Mouse (Mus musculus): ENCODE results near the gene Setd4. TPM values are rescaled to one million over a fixed set of nuclear protein-coding genes. Genes with fewer than 3 reads are reported as not detected.

The Setd4 gene
- polyA plus RNA-seq, 1 experiment from 2014 or later: 12.5 TPM

DNA sequence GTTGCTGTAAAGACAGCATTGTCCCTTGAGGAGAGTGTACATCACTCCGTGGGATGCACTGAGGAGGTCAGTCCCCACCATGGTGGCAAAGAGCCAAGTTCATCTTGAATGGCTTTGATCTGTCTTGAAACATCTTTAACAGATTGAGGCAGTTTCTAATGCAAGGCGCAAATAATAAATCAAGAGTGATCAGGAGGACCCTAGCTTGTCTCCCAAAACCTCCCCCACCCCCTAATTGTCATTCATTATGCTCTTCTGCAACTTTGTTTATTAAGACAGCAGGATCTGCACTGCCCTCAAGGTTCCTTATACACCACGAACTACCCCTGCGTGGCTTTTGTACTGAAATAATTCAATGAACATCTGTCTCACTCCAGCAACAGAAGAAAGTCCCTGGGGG, 1.7 kb upstream of the Setd4 start, which contains the start of gene Cbr1:
Cbr1 (plus strand) TSS at position 301 of the 400 bp plus-strand sequence.
- DNase-seq (ENCODE audit: low spot score) (no peak), ATAC-seq (replicated peaks; ENCODE audit: low FRiP score, low read depth) (no peak)
- WGBS: 78% methylated on average over 4 of the region's 4 CpGs
- Histone ChIP-seq H3K4me3 (replicated peaks; ENCODE audit: low read depth, low read length) (0 out of 2 replicates have a peak within 1 kb of the TSS, but pooled peaks have one; percentile 53), H3K27me3 (ENCODE audit: insufficient read depth, low read length) (no peaks in the 10 kb centered on the region), H3K9me3 (replicated peaks; ENCODE audit: low read length) (no peaks in the 10 kb centered on the region), H3K27ac (no peak within 1 kb of the TSS), H3K4me1 (replicated peaks; ENCODE audit: insufficient read depth, low read length) (peaks cover 7% of the 10 kb centered on the region; the same call in 1 of the 2 replicates), H3K4me2 (ENCODE audit: low read length) (peak within 1 kb of the TSS; percentile 85), H3K9ac (ENCODE audit: low read depth, low read length) (no peak within 1 kb of the TSS), H3K36me3 (ENCODE audit: insufficient read depth, low read length) (no peaks in the 10 kb centered on the region)
- no peak for TF ChIP-seq CTCF (IDR thresholded peaks at IDR 0.05; ENCODE audit: low read depth)

DNA sequence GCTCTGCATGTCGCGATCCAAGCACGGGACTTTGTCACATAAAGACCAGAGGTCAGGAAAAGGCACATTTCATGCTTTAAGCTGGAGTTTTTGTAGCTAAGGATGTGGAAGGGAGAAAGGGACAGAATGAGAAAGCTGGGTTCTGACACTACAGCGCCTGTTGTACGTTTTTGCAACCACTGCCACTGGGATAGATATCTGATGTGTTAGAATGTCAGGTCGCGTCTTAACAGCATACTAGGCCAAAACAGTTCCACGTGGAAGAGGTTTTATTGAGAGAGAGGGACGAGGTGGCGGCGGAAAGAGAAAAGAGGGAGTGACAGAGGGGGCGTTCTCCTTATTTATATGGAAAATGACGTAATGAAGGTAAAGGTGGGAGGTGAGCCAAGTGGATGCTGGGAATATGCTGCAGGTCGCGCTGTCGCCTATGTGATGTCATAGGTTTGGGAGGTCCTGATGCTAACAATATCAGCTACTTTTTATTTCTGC, 662 bp upstream of the Setd4 start:
- Histone ChIP-seq H3K4me1 (replicated peaks; ENCODE audit: insufficient read depth, low read length) (peaks cover 7% of the 10 kb centered on the region; the same call in 1 of the 2 replicates), H3K4me3 (replicated peaks; ENCODE audit: low read depth, low read length) (peak overlapping the region; percentile 53), H3K36me3 (ENCODE audit: insufficient read depth, low read length) (no peaks in the 10 kb centered on the region), H3K27ac (peak overlapping the region; percentile 95), H3K9me3 (replicated peaks; ENCODE audit: low read length) (no peaks in the 10 kb centered on the region), H3K4me2 (ENCODE audit: low read length) (peak overlapping the region; percentile 85), H3K27me3 (ENCODE audit: insufficient read depth, low read length) (no peaks in the 10 kb centered on the region), H3K9ac (ENCODE audit: low read depth, low read length) (no peak overlapping the region; the same call in 1 of the 2 replicates)
- DNase-seq (ENCODE audit: low spot score) (peak; percentile 38), ATAC-seq (replicated peaks; ENCODE audit: low FRiP score, low read depth) (no peak)
- TF ChIP-seq CTCF (IDR thresholded peaks at IDR 0.05; ENCODE audit: low read depth): no peak
- WGBS: 2% methylated on average over 16 of the region's 16 CpGs

DNA sequence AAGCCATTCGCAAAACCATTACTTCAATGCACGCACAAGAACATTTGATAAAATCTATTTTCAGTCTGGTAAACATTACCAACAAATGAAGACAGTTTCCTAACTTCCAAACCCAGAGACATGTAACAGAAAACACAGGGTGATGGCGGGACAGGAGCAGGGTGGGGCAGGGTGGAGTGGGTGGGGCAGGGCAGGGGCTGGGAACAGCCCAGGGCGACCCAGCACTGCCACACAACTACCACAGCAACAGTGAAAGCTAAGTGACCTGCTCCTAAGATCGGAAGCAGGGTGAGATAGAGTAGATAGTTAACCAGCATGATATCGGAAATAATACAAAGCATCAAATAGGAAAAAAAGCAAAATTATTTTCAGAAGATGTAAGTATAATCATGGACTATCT, 4.4 kb downstream of the Setd4 start:
- Histone ChIP-seq H3K9me3 (replicated peaks; ENCODE audit: low read length) (no peaks in the 10 kb centered on the region), H3K4me3 (replicated peaks; ENCODE audit: low read depth, low read length) (no peak overlapping the region), H3K4me1 (replicated peaks; ENCODE audit: insufficient read depth, low read length) (no peaks in the 10 kb centered on the region), H3K27me3 (ENCODE audit: insufficient read depth, low read length) (no peaks in the 10 kb centered on the region), H3K27ac (no peak overlapping the region), H3K4me2 (ENCODE audit: low read length) (no peak overlapping the region), H3K36me3 (ENCODE audit: insufficient read depth, low read length) (no peaks in the 10 kb centered on the region; the same call in 1 of the 2 replicates), H3K9ac (ENCODE audit: low read depth, low read length) (no peak overlapping the region)
- WGBS: 86% methylated on average over 6 of the region's 6 CpGs
- DNase-seq (ENCODE audit: low spot score) (no peak), ATAC-seq (replicated peaks; ENCODE audit: low FRiP score, low read depth) (no peak)
- TF ChIP-seq CTCF (IDR thresholded peaks at IDR 0.05; ENCODE audit: low read depth): no peak

- 93% methylated on average over 9 of the region's 9 CpGs for WGBS
- H3K9ac ChIP-seq (ENCODE audit: low read depth, low read length): no peak overlapping the region
- ATAC-seq (replicated peaks; ENCODE audit: low FRiP score, low read depth): no peak
- no peaks in the 10 kb centered on the region for H3K27me3 ChIP-seq (ENCODE audit: insufficient read depth, low read length)
- TF ChIP-seq CTCF (IDR thresholded peaks at IDR 0.05; ENCODE audit: low read depth): no peak
- H3K4me3 ChIP-seq (replicated peaks; ENCODE audit: low read depth, low read length): no peak overlapping the region
- H3K4me1 ChIP-seq (replicated peaks; ENCODE audit: insufficient read depth, low read length): no peaks in the 10 kb centered on the region
- no peaks in the 10 kb centered on the region for H3K9me3 ChIP-seq (replicated peaks; ENCODE audit: low read length)
- no peak overlapping the region for H3K4me2 ChIP-seq (ENCODE audit: low read length)
- peaks cover 3% of the 10 kb centered on the region; the same call in 1 of the 2 replicates for H3K36me3 ChIP-seq (ENCODE audit: insufficient read depth, low read length)
- no peak for DNase-seq (ENCODE audit: low spot score)
- no peak overlapping the region for H3K27ac ChIP-seq
These were observed 6.3 kb downstream of the Setd4 start for GRCm38 (mm10) chr16:93597551-93597950.

DNA sequence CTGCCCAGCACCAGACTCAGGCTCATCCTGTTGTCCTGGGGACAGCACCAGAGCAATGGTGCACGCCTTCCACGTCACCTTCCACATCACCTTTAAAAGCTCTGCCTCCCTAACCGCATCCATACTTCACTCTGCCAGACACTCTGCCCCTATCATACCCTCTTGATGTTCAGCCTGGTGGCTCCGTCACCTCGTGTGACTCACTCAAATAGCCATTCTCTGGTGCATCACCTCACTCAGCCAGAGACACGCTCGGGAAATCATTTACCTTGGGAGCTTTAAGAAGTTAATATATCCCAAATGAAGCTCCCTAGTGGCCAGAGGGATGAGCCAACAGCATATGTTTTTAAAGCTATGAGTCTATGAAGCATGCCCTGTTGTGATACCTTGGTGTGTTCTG, 7.1 kb downstream of the Setd4 start:
- 70% methylated on average over 7 of the region's 7 CpGs for WGBS
- Histone ChIP-seq H3K4me2 (ENCODE audit: low read length) (no peak overlapping the region), H3K9ac (ENCODE audit: low read depth, low read length) (no peak overlapping the region), H3K4me1 (replicated peaks; ENCODE audit: insufficient read depth, low read length) (no peaks in the 10 kb centered on the region), H3K4me3 (replicated peaks; ENCODE audit: low read depth, low read length) (no peak overlapping the region), H3K27ac (no peak overlapping the region), H3K9me3 (replicated peaks; ENCODE audit: low read length) (no peaks in the 10 kb centered on the region), H3K36me3 (ENCODE audit: insufficient read depth, low read length) (peaks cover 3% of the 10 kb centered on the region; the same call in 1 of the 2 replicates), H3K27me3 (ENCODE audit: insufficient read depth, low read length) (no peaks in the 10 kb centered on the region)
- DNase-seq (ENCODE audit: low spot score) (no peak), ATAC-seq (replicated peaks; ENCODE audit: low FRiP score, low read depth) (peak; percentile 73)
- no peak for TF ChIP-seq CTCF (IDR thresholded peaks at IDR 0.05; ENCODE audit: low read depth)

DNA sequence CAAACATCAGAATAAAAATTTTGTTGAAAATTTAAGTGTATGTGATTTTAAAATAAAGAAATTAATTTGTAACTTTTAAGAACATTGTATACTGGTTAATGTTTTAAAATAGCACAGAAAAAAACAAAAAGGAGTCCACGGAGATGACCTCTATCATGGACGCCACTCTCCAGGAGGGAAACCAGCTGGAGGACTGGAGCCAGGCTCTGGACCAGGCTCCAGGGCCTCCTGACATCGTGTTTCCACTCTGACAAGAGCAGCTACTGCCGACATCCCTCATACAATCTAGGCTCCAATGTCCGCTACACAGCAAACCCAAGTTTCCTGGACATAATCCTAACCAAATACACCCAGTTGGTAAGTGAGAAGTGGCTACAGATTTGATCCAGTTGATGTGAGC, 8.1 kb downstream of the Setd4 start:
- Histone ChIP-seq H3K4me1 (replicated peaks; ENCODE audit: insufficient read depth, low read length) (no peaks in the 10 kb centered on the region), H3K36me3 (ENCODE audit: insufficient read depth, low read length) (peaks cover 3% of the 10 kb centered on the region; the same call in 1 of the 2 replicates), H3K27me3 (ENCODE audit: insufficient read depth, low read length) (no peaks in the 10 kb centered on the region), H3K9me3 (replicated peaks; ENCODE audit: low read length) (no peaks in the 10 kb centered on the region), H3K27ac (no peak overlapping the region), H3K9ac (ENCODE audit: low read depth, low read length) (no peak overlapping the region), H3K4me2 (ENCODE audit: low read length) (no peak overlapping the region), H3K4me3 (replicated peaks; ENCODE audit: low read depth, low read length) (no peak overlapping the region)
- ATAC-seq (replicated peaks; ENCODE audit: low FRiP score, low read depth): no peak
- TF ChIP-seq CTCF (IDR thresholded peaks at IDR 0.05; ENCODE audit: low read depth): no peak
- DNase-seq (ENCODE audit: low spot score): no peak
- 58% methylated on average over 5 of the region's 5 CpGs for WGBS

- Histone ChIP-seq H3K9ac (ENCODE audit: low read depth, low read length) (no peak overlapping the region), H3K9me3 (replicated peaks; ENCODE audit: low read length) (no peaks in the 10 kb centered on the region), H3K27ac (no peak overlapping the region), H3K4me1 (replicated peaks; ENCODE audit: insufficient read depth, low read length) (no peaks in the 10 kb centered on the region), H3K4me2 (ENCODE audit: low read length) (no peak overlapping the region), H3K27me3 (ENCODE audit: insufficient read depth, low read length) (no peaks in the 10 kb centered on the region), H3K4me3 (replicated peaks; ENCODE audit: low read depth, low read length) (no peak overlapping the region), H3K36me3 (ENCODE audit: insufficient read depth, low read length) (peaks cover 4% of the 10 kb centered on the region; the same call in 1 of the 2 replicates)
- TF ChIP-seq CTCF (IDR thresholded peaks at IDR 0.05; ENCODE audit: low read depth): no peak
- DNase-seq (ENCODE audit: low spot score) (no peak), ATAC-seq (replicated peaks; ENCODE audit: low FRiP score, low read depth) (no peak)
- 95% methylated on average over 10 of the region's 10 CpGs for WGBS
These were observed 9.4 kb downstream of the Setd4 start for GRCm38 (mm10) chr16:93594448-93594847.
